Mouse (Mus musculus) thymus, adult 2 months (tissue): ENCODE results near the gene Havcr1. TPM values are rescaled to one million over a fixed set of nuclear protein-coding genes. Genes with fewer than 3 reads are reported as not detected.

Source experiments
- DNase-seq: peaks from one replicate; pipeline ENCODE4 v3.0.0; 2021
- H3K27ac ChIP-seq: fragments of 200-500 bp; 2 replicates; pipeline ENCODE4 v1.5.1; 2012; ENCODE audit warnings: low read length, control low read depth; ENCODE audit not compliant: control insufficient read depth, insufficient read depth
- H3K27me3 ChIP-seq: fragments of 200-500 bp; 2 replicates; pipeline ENCODE4 v1.6.1; 2012; ENCODE audit warnings: mild to moderate bottlenecking, low read length, moderate library complexity, mixed read lengths; ENCODE audit not compliant: control insufficient read depth, insufficient read depth
- H3K36me3 ChIP-seq: fragments of 200-500 bp; 2 replicates; pipeline ENCODE4 v1.6.1; 2012; ENCODE audit warnings: mild to moderate bottlenecking, low read length, moderate library complexity; ENCODE audit not compliant: control insufficient read depth, insufficient read depth
- H3K4me1 ChIP-seq: fragments of 200-500 bp; replicated peaks from 2 replicates; pipeline ENCODE4 v1.6.1; 2012; ENCODE audit warnings: low read length; ENCODE audit not compliant: control insufficient read depth, insufficient read depth
- H3K4me3 ChIP-seq: fragments of 200-500 bp; 2 replicates; pipeline ENCODE4 v1.5.1; 2012; ENCODE audit warnings: mild to moderate bottlenecking, low read length, control low read depth, moderate library complexity; ENCODE audit not compliant: control insufficient read depth, insufficient read depth
- CTCF ChIP-seq: fragments of 200-500 bp; IDR thresholded peaks from 2 replicates; pipeline ENCODE4 v1.5.1; 2012; ENCODE audit warnings: mild to moderate bottlenecking, control low read depth, low read length, moderate library complexity, borderline replicate concordance; ENCODE audit not compliant: control insufficient read depth, poor library complexity, insufficient read depth; ENCODE audit errors: extremely low read depth
- POLR2A ChIP-seq: fragments of 200-500 bp; IDR thresholded peaks from 2 replicates; pipeline ENCODE4 v1.6.1; 2012; ENCODE audit warnings: mild to moderate bottlenecking, low read length, control low read depth, moderate library complexity; ENCODE audit not compliant: control insufficient read depth, poor library complexity, insufficient read depth; ENCODE audit errors: extremely low read depth
- WGBS: fragments of 180-500 bp; shearing (Covaris S2); methylation state at CpG from one replicate; pipeline ENCODE4 v1.1.7; 2018; 5-methylcytosine and 5-hydroxymethylcytosine counted together
- polyA plus RNA-seq: library from polyadenylated mRNA; depleted of rRNA; stranded (reverse); fragments of >200 nt; gene quantifications from 2 replicates; pipeline ENCODE4 v1.2.3, GENCODE M21; 2012

Havcr1 gene
- polyA plus RNA-seq, 1 experiment, result 1.3 TPM

- Histone ChIP-seq H3K4me1 (no peaks in the 10 kb centered on the region), H3K27ac (no peak overlapping the region), H3K36me3 (no peaks in the 10 kb centered on the region), H3K27me3 (no peaks in the 10 kb centered on the region), H3K4me3 (no peak overlapping the region)
- TF ChIP-seq POLR2A, result no peak
- no peak for TF ChIP-seq CTCF
- no peak for DNase-seq
- WGBS, result 90% methylated on average over 11 of the region's 11 CpGs
Observed at GRCm38 (mm10) chr11:46731541-46732070, 3.3 kb upstream of the Havcr1 start.

DNA sequence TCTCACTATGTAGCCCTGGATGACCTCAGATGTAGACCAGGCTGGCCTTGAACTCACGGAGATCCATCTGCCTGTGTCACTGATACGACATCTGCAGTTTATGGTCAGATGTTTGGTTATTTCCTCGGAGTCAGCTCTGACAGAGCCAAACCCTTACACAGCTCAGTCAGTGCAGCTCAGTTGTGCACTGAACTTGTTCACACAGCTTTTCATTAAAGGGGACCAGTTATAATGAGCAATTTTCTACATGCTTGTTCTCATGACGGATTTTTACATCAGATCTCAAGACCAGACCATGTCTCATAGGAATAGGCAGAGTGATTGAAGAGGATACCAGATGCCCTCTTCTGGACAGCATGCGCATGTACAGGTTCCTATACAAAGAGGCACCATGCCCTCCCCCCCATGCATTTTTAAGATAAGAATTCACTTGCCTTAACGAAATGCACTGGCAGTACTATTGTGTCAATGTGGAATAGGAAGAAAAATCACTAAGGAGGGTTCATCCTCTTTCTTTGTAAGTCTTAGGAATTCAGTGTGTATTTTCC is 1.6 kb upstream of the Havcr1 start:
- Histone ChIP-seq H3K4me1 (no peaks in the 10 kb centered on the region), H3K36me3 (no peaks in the 10 kb centered on the region), H3K27ac (no peak overlapping the region), H3K4me3 (no peak overlapping the region), H3K27me3 (no peaks in the 10 kb centered on the region)
- no peak for TF ChIP-seq POLR2A
- no peak for TF ChIP-seq CTCF
- no peak for DNase-seq
- 61% methylated on average over 6 of the region's 6 CpGs for WGBS

- no peaks in the 10 kb centered on the region for H3K4me1 ChIP-seq
- WGBS, result 70% methylated on average over 1 of the region's 1 CpGs
- no peak for TF ChIP-seq POLR2A
- no peak for TF ChIP-seq CTCF
- no peaks in the 10 kb centered on the region for H3K27me3 ChIP-seq
- H3K4me3 ChIP-seq, result no peak overlapping the region
- DNase-seq, result no peak
- no peaks in the 10 kb centered on the region for H3K36me3 ChIP-seq
- H3K27ac ChIP-seq, result no peak overlapping the region
Observed at GRCm38 (mm10) chr11:46734617-46735016, 263 bp upstream of the Havcr1 start.

DNA sequence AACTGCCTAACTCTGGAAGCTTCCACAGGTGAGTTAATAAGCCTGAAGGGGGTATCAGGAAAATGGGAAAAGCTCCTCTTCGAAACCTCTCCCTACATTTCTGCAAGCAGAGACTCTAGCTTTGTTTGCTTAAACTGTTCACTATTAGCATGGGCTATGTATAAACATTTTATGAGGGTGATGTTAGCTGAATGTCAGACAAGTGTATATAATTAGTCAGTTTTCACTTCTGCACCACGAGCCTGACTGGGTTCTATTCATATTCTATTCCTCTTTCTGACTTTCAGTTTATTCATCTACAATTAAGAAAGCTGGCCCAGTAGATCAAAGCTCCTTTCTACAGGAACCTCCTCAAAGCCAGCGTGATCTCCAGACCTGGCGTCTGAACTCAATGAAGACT is 4.6 kb downstream of the Havcr1 start:
- 84% methylated on average over 4 of the region's 4 CpGs for WGBS
- DNase-seq, result no peak
- no peaks in the 10 kb centered on the region for H3K27me3 ChIP-seq
- no peaks in the 10 kb centered on the region for H3K36me3 ChIP-seq
- no peak overlapping the region for H3K4me3 ChIP-seq
- no peak overlapping the region for H3K27ac ChIP-seq
- no peaks in the 10 kb centered on the region for H3K4me1 ChIP-seq
- TF ChIP-seq CTCF (no peak), POLR2A (no peak)

DNA sequence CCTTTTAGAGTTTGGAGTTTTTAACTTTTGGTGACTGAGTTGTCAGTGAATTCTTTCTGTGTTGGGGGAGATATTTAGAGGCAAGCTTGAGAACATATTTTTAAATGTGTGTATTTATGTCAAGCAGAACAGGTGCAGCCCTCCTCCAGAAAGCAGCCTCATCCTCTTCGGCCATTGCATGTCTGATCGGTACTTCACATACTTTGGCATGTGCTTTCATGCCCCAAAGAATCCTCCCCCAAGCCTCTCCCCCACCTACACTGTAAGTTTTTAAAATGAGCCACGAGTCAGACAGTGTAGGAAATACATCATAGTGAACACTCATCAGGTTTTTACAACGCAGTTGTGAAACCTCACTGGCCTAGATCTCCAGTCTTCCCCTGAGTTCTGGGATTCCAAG is 6.0 kb downstream of the Havcr1 start:
- no peaks in the 10 kb centered on the region for H3K36me3 ChIP-seq
- no peaks in the 10 kb centered on the region for H3K4me1 ChIP-seq
- 82% methylated on average over 4 of the region's 4 CpGs for WGBS
- H3K4me3 ChIP-seq, result no peak overlapping the region
- no peaks in the 10 kb centered on the region for H3K27me3 ChIP-seq
- no peak for DNase-seq
- no peak overlapping the region for H3K27ac ChIP-seq
- TF ChIP-seq POLR2A (no peak), CTCF (no peak)

DNA sequence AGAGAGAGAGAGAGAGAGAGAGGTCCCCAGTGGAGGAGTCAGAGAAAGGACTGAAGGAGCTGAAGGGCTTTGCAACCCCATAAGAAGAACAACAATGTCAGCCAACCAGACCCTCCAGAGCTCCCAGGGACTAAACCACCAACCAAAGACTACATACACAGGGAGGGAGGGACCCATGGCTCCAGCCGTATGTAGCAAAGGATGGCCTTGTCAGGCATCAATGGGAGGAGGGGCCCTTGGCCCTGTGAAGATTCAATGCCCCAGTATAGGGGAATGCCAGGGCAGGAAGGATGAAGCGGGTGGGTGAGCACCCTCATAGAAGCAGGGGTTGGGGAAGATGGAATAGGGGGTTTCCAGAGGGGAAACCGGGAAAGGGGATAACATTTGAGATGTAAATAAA is 6.8 kb downstream of the Havcr1 start:
- Histone ChIP-seq H3K4me1 (no peaks in the 10 kb centered on the region), H3K4me3 (no peak overlapping the region), H3K27me3 (no peaks in the 10 kb centered on the region), H3K27ac (no peak overlapping the region), H3K36me3 (no peaks in the 10 kb centered on the region)
- TF ChIP-seq CTCF (no peak), POLR2A (no peak)
- DNase-seq, result no peak
- 90% methylated on average over 3 of the region's 3 CpGs for WGBS

- DNase-seq, result no peak
- no peak for TF ChIP-seq POLR2A
- H3K27ac ChIP-seq, result no peak overlapping the region
- no peak overlapping the region for H3K4me3 ChIP-seq
- no peaks in the 10 kb centered on the region for H3K4me1 ChIP-seq
- H3K36me3 ChIP-seq, result no peaks in the 10 kb centered on the region
- 35% methylated on average over 2 of the region's 2 CpGs for WGBS
- H3K27me3 ChIP-seq, result no peaks in the 10 kb centered on the region
Observed at GRCm38 (mm10) chr11:46747996-46748395, 13.1 kb downstream of the Havcr1 start.
